In the genomic region with DNA sequence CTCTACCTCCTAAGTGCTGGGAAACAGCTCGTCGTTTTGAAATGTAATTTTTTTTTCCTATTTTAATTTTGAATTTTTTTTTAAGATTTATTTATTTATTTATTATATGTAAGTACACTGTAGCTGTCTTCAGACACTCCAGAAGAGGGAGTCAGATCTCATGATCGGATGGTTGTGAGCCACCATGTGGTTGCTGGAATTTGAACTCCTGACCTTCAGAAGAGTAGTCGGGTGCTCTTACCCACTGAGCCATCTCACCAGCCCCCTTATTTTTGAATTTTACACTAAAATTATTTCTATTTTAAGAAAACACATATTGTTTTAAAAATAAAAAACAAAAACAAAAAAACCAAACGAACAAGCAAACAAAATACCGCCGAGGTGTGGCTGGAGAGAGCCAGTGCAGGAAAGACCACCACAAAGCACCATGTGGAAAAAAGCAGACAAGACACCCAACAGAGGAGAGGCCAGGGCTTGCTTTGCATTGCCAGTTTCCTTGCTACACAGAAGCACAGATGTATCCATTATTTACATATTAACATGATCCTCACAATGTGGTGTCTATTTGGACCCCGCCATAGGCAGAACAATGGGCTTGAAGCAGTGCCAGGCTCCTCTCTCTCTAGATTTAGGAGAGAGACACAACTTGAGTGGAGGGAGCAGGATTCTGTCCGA, we compare ENCODE assay signal across 10 mouse cellular contexts. TPM values are rescaled to one million over a fixed set of nuclear protein-coding genes. Genes with fewer than 3 reads are reported as not detected.
DNase-seq lines count a peak whose midpoint lies in the region; ATAC-seq lines count a peak whose summit lies in the region.
"Had no signal": no experiment of that assay in that cellular context is flagged by ENCODE, and none has a peak within 500 bp of the region (broad histone marks: within the 10 kb centered on the region; RNA-seq: fewer than 3 reads in every experiment).

No protein-coding gene starts in this region.

- no peaks in the 10 kb centered on the region for H3K9me3 ChIP-seq in embryonic facial prominence, embryonic 11.5 days (replicated peaks; ENCODE audit: control insufficient read depth, low read length)
- H3K9me3 ChIP-seq in hindbrain, embryonic 13.5 days, result no peaks in the 10 kb centered on the region
- no peaks in the 10 kb centered on the region for H3K9me3 ChIP-seq in midbrain, embryonic 16.5 days (replicated peaks; ENCODE audit: control insufficient read depth, low read length, poor library complexity, severe bottlenecking)
- H3K9me3 ChIP-seq: megakaryocyte, embryonic 14.5 days had no signal

- H3K9ac ChIP-seq in embryonic facial prominence, embryonic 11.5 days (replicated peaks; ENCODE audit: low read length), result peak overlapping the region; percentile 33; the same call in 1 of the 2 replicates
- H3K9ac ChIP-seq in hindbrain, embryonic 13.5 days, result peak overlapping the region; percentile 71
- H3K9ac ChIP-seq in midbrain, embryonic 16.5 days (ENCODE audit: low read depth, low read length), result peak overlapping the region; percentile 28

- no peaks in the 10 kb centered on the region for H3K4me1 ChIP-seq in embryonic facial prominence, embryonic 11.5 days (ENCODE audit: control insufficient read depth, insufficient read depth, low read length)
- peaks cover 30% of the 10 kb centered on the region for H3K4me1 ChIP-seq in hindbrain, embryonic 13.5 days (replicated peaks)
- H3K4me1 ChIP-seq in midbrain, embryonic 16.5 days (ENCODE audit: control insufficient read depth, insufficient read depth, low read length), result peaks cover 16% of the 10 kb centered on the region
- H3K4me1 ChIP-seq: megakaryocyte, embryonic 14.5 days had no signal

- no peaks in the 10 kb centered on the region for H3K36me3 ChIP-seq in embryonic facial prominence, embryonic 11.5 days (replicated peaks; ENCODE audit: control insufficient read depth, insufficient read depth, low read depth, low read length)
- no peaks in the 10 kb centered on the region for H3K36me3 ChIP-seq in hindbrain, embryonic 13.5 days
- no peaks in the 10 kb centered on the region for H3K36me3 ChIP-seq in midbrain, embryonic 16.5 days (ENCODE audit: control insufficient read depth, insufficient read depth, low read length)

- H3K4me3 ChIP-seq in embryonic facial prominence, embryonic 11.5 days (ENCODE audit: low read depth, low read length), result no peak overlapping the region
- H3K4me3 ChIP-seq in hindbrain, embryonic 13.5 days, result peak overlapping the region; percentile 38
- peak overlapping the region; percentile 38 for H3K4me3 ChIP-seq in midbrain, embryonic 16.5 days (ENCODE audit: low read depth, low read length)
- H3K4me3 ChIP-seq: megakaryocyte, embryonic 14.5 days had no signal

- peak overlapping the region; percentile 30; the same call in 1 of the 2 replicates for H3K4me2 ChIP-seq in embryonic facial prominence, embryonic 11.5 days (ENCODE audit: low read depth, low read length)
- peak overlapping the region; percentile 61 for H3K4me2 ChIP-seq in hindbrain, embryonic 13.5 days
- H3K4me2 ChIP-seq in midbrain, embryonic 16.5 days (ENCODE audit: low read length), result peak overlapping the region; percentile 58

- peak overlapping the region; percentile 15; the same call in 1 of the 2 replicates for H3K27ac ChIP-seq in embryonic facial prominence, embryonic 11.5 days (replicated peaks; ENCODE audit: low read depth, low read length)
- peak overlapping the region; percentile 98 for H3K27ac ChIP-seq in hindbrain, embryonic 13.5 days
- H3K27ac ChIP-seq in midbrain, embryonic 16.5 days (ENCODE audit: low read length), result peak overlapping the region; percentile 99

- ATAC-seq in embryonic facial prominence, embryonic 11.5 days (replicated peaks; ENCODE audit: insufficient number of reproducible peaks, low FRiP score, low TSS enrichment, low read depth), result peak; percentile 86
- ATAC-seq in hindbrain, embryonic 13.5 days (ENCODE audit: low FRiP score), result peak; percentile 89
- ATAC-seq in midbrain, embryonic 16.5 days, result peak; percentile 83

- WGBS in embryonic facial prominence, embryonic 11.5 days, result 30% methylated on average over 9 of the region's 9 CpGs
- WGBS in hindbrain, embryonic 13.5 days, result 22% methylated on average over 9 of the region's 9 CpGs
- WGBS in midbrain, embryonic 16.5 days, result 14% methylated on average over 9 of the region's 9 CpGs

- H3K27me3 ChIP-seq in embryonic facial prominence, embryonic 11.5 days (ENCODE audit: control insufficient read depth, insufficient read depth, low read length), result no peaks in the 10 kb centered on the region
- no peaks in the 10 kb centered on the region for H3K27me3 ChIP-seq in hindbrain, embryonic 13.5 days
- H3K27me3 ChIP-seq in midbrain, embryonic 16.5 days (ENCODE audit: control insufficient read depth, insufficient read depth, low read depth, low read length), result no peaks in the 10 kb centered on the region

- DNase-seq in layer of hippocampus, adult 9-10 months (ENCODE audit: low spot score), result peak; percentile 43
- no peak for DNase-seq in layer of hippocampus, adult 11-12 months (ENCODE audit: low spot score)
- peak; percentile 46 for DNase-seq in embryonic facial prominence, embryonic 11.5 days (ENCODE audit: low spot score)
- DNase-seq in adrenal gland, adult (ENCODE audit: inconsistent age in 2 of 2, low spot score in 1 of 2), result no peak
- no peak for DNase-seq in lung, postnatal 14 days
- DNase-seq in adrenal gland, postnatal 25 days, result no peak

RNA-seq across cellular contexts. Expression of a gene that starts 0.6 kb away (rescaled TPM):
- polyA plus RNA-seq in embryonic facial prominence, embryonic 11.5 days (2014; fragmentation: Nextera tagmentation; extraction: Ambion mirVana), result 107 and 110 TPM in 2 replicates
- 612 and 624 TPM in 2 replicates for polyA plus RNA-seq in hindbrain, embryonic 13.5 days (2015; fragmentation: Nextera tagmentation; extraction: Ambion mirVana)
- 612 and 638 TPM in 2 replicates for polyA plus RNA-seq in midbrain, embryonic 16.5 days (2015; fragmentation: Nextera tagmentation; extraction: Ambion mirVana)
- total RNA-seq in adrenal gland, postnatal 25 days (2021), result 4.0 and 4.7 TPM in 2 replicates
- total RNA-seq: MEL had no signal

RNA-seq across cellular contexts. Expression of a gene that starts 23.9 kb away (rescaled TPM):
- polyA plus RNA-seq in embryonic facial prominence, embryonic 11.5 days (2014; fragmentation: Nextera tagmentation; extraction: Ambion mirVana), result 71.0 and 73.6 TPM in 2 replicates
- 113 and 122 TPM in 2 replicates for polyA plus RNA-seq in hindbrain, embryonic 13.5 days (2015; fragmentation: Nextera tagmentation; extraction: Ambion mirVana)
- polyA plus RNA-seq in midbrain, embryonic 16.5 days (2015; fragmentation: Nextera tagmentation; extraction: Ambion mirVana), result 118 and 120 TPM in 2 replicates
- total RNA-seq in adrenal gland, postnatal 25 days (2021), result 118 and 131 TPM in 2 replicates

RNA-seq across cellular contexts. Expression of a gene that starts 53.6 kb away (rescaled TPM):
- 212 and 214 TPM in 2 replicates for polyA plus RNA-seq in embryonic facial prominence, embryonic 11.5 days (2014; fragmentation: Nextera tagmentation; extraction: Ambion mirVana)
- 109 and 110 TPM in 2 replicates for polyA plus RNA-seq in hindbrain, embryonic 13.5 days (2015; fragmentation: Nextera tagmentation; extraction: Ambion mirVana)
- 85.1 and 89.0 TPM in 2 replicates for polyA plus RNA-seq in midbrain, embryonic 16.5 days (2015; fragmentation: Nextera tagmentation; extraction: Ambion mirVana)
- total RNA-seq in adrenal gland, postnatal 25 days (2021), result 189 and 263 TPM in 2 replicates

Comparison
In these comparisons a context has a peak if more than half of its experiments do, and no peak if none do; other contexts are left out.
1. DNase-seq: peak in layer of hippocampus, adult 9-10 months (single experiment) and embryonic facial prominence, embryonic 11.5 days (single experiment); none in layer of hippocampus, adult 11-12 months (single experiment), adrenal gland, adult (0 of 2), lung, postnatal 14 days (single experiment) and adrenal gland, postnatal 25 days (single experiment).
2. H3K27ac ChIP-seq: peak in every context shown above with its lines; median percentile 99 in midbrain, embryonic 16.5 days; 98 in hindbrain, embryonic 13.5 days; 15 in embryonic facial prominence, embryonic 11.5 days.
3. Peak in every context shown above with its lines, with median percentiles within 50 percentile points of each other: ATAC-seq, H3K4me2 ChIP-seq and H3K9ac ChIP-seq.